Mouse (Mus musculus): ENCODE measurements around the gene Zc3hav1.

DNA sequence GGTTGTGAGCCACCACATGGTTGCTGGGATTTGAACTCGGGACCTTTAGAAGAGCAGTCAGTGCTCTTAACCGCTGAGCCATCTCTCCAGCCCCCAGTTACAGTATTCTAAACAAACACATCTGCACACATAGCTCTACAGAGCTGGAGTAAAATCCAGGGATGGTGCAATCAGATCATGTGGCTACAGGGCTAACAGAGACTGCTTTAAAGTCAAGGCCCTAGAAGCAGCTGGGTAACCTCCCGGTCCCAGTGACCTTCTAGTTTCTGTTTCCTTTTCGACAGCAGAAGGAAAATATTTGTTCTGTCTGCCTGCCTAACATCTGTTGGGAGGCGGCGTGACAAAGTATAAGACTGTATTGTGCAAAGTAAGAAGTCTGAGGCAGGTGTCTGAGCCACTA, 16.5 kb downstream of the Zc3hav1 start:
- no peak for TF ChIP-seq CTCF (IDR thresholded peaks at IDR 0.05; ENCODE audit: low read depth, low read length)
- TF ChIP-seq EP300 (IDR thresholded peaks at IDR 0.05; ENCODE audit: insufficient read depth, low read depth, low read length) = no peak
